Mouse (Mus musculus): Measurements from ENCODE around the gene Rptor. TPM values are rescaled to one million over a fixed set of nuclear protein-coding genes. Genes with fewer than 3 reads are reported as not detected.
A peak's percentile ranks its signal among the peaks of the same experiment; 100 is the strongest.

Rptor gene
- polyA plus RNA-seq, 1 experiment from 2014 or later = 9.8 TPM

DNA sequence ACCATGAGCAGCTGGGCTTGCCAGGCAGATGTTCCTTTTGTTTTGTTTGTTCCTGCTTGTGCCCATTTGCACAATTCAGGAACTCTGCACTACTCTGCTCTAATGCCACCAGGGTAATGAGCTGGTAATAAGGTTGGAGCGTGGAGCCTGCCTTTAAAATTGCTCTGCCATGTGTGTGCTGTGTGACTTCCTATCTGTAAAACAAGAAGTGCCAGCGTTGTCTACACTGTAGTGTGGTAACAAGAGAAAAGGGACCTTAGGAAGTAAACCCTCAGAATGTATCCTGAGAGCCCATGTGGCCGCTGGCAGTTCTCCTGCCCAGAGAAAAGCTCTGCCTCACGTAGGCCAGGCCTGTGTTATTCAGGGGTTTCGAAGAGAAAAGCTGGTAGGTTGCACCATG lies 108.1 kb downstream of the Rptor start:
- Histone ChIP-seq H3K9ac (ENCODE audit: low read depth, low read length) (no peak overlapping the region), H3K36me3 (ENCODE audit: control insufficient read depth, insufficient read depth, low read length) (no peaks in the 10 kb centered on the region), H3K9me3 (replicated peaks; ENCODE audit: control insufficient read depth, low read length) (no peaks in the 10 kb centered on the region), H3K27me3 (ENCODE audit: control insufficient read depth, insufficient read depth, low read length) (no peaks in the 10 kb centered on the region), H3K4me3 (ENCODE audit: low read depth, low read length) (no peak overlapping the region), H3K27ac (ENCODE audit: low read depth, low read length) (no peak overlapping the region), H3K4me2 (no peak overlapping the region), H3K4me1 (ENCODE audit: control insufficient read depth, insufficient read depth, low read length) (peaks cover 24% of the 10 kb centered on the region; the same call in 1 of the 2 replicates)
- no peak for ATAC-seq (replicated peaks; ENCODE audit: insufficient number of reproducible peaks, low FRiP score, low TSS enrichment)
- 88% methylated on average over 5 of the region's 5 CpGs for WGBS (ENCODE audit: insufficient replicate concordance)

DNA sequence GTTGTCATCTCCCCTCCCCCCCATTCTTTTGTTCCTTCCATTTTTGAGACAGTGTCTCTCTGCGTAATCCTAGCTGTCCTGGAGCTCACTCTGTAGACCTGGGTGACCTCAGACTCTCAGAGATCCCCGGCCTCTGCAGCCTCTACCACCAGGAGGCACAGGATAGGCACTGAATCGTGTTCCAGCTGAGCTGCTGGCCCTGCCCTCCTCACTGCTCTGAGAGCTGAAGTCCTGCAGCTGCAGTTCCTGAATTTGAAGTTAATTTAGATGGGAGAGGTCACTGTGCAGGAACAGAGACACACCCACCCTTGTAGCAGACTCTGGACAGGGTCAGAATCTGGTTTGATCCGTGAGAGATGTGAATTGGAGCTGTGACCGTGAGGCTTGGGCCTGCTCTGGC lies 112.7 kb downstream of the Rptor start:
- ATAC-seq (replicated peaks; ENCODE audit: insufficient number of reproducible peaks, low FRiP score, low TSS enrichment) = no peak
- WGBS (ENCODE audit: insufficient replicate concordance) = 64% methylated on average over 5 of the region's 5 CpGs

DNA sequence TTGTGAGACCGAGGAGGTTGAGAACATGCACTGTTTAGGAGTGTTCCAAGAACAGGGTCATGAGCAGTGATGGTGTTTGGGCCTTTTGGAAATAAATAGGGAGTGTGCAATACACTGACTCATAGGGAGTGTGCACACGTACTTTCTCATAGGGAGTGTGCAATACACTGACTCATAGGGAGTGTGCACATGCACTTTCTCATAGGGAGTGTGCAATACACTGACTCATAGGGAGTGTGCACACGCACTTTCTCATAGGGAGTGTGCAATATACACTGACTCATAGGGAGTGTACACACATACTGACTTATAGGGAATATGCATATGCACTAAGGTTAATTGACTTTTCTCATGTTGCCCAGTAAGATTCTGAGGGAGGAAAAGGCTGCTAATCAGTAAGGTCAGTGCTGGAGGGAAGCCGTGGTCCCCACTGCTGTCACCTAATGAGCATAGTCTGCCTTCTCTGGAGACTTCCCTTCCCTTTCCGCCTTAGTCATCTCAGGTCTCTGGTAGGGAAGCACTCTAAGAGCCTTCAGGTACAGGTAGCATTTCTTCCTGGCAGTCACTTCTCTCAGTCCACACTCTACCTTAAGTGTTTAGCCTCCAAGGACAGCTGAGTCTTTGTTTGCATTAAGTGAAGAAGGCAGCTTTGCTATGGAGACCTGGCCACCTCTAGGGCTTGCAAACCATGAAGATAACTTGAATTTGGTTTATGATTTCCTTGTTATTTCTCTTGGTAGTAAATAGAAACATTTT lies 113.3 kb downstream of the Rptor start:
- H3K27ac ChIP-seq (ENCODE audit: low read depth, low read length) = no peak overlapping the region
- H3K9ac ChIP-seq (ENCODE audit: low read depth, low read length) = no peak overlapping the region
- peaks cover 15% of the 10 kb centered on the region; the same call in 1 of the 2 replicates for H3K4me1 ChIP-seq (ENCODE audit: control insufficient read depth, insufficient read depth, low read length)
- no peak overlapping the region for H3K4me2 ChIP-seq
- no peaks in the 10 kb centered on the region for H3K27me3 ChIP-seq (ENCODE audit: control insufficient read depth, insufficient read depth, low read length)
- no peak overlapping the region for H3K4me3 ChIP-seq (ENCODE audit: low read depth, low read length)
- no peaks in the 10 kb centered on the region; the same call in 1 of the 2 replicates for H3K9me3 ChIP-seq (replicated peaks; ENCODE audit: control insufficient read depth, low read length)
- WGBS (ENCODE audit: insufficient replicate concordance) = 88% methylated on average over 5 of the region's 5 CpGs
- no peaks in the 10 kb centered on the region for H3K36me3 ChIP-seq (ENCODE audit: control insufficient read depth, insufficient read depth, low read length)
- no peak for ATAC-seq (replicated peaks; ENCODE audit: insufficient number of reproducible peaks, low FRiP score, low TSS enrichment)

More for the DNA sequence above, 112.7 kb downstream of the Rptor start:
- Histone ChIP-seq H3K27ac (ENCODE audit: low read depth, low read length) (no peak overlapping the region), H3K4me2 (no peak overlapping the region), H3K4me1 (ENCODE audit: control insufficient read depth, insufficient read depth, low read length) (peaks cover 13% of the 10 kb centered on the region; the same call in 1 of the 2 replicates), H3K4me3 (ENCODE audit: low read depth, low read length) (no peak overlapping the region), H3K36me3 (ENCODE audit: control insufficient read depth, insufficient read depth, low read length) (no peaks in the 10 kb centered on the region), H3K27me3 (ENCODE audit: control insufficient read depth, insufficient read depth, low read length) (no peaks in the 10 kb centered on the region), H3K9me3 (replicated peaks; ENCODE audit: control insufficient read depth, low read length) (no peaks in the 10 kb centered on the region; the same call in 1 of the 2 replicates), H3K9ac (ENCODE audit: low read depth, low read length) (no peak overlapping the region)

DNA sequence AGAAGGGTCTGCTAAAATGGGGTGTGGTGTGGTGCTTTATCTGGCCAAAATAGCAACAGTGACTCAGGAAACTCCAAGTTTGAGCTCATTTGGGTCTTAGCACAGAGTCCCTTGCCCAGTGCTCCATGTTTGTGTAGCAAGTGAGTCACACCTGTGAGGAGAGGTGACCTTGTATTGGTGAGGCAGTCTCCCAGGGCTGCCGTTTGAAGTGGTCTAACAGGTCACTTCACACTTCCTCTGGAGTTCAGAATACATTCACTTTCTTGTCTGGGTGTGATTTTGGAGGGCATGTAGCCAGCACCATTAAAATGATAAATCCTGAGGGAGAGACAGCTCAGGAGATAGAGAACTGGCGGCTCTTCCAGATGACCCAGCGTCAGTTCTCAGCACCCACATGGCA lies 115.4 kb downstream of the Rptor start:
- 89% methylated on average over 3 of the region's 3 CpGs for WGBS (ENCODE audit: insufficient replicate concordance)
- Histone ChIP-seq H3K4me2 (no peak overlapping the region), H3K4me3 (ENCODE audit: low read depth, low read length) (no peak overlapping the region), H3K27ac (ENCODE audit: low read depth, low read length) (no peak overlapping the region), H3K4me1 (ENCODE audit: control insufficient read depth, insufficient read depth, low read length) (peaks cover 15% of the 10 kb centered on the region; the same call in 1 of the 2 replicates), H3K27me3 (ENCODE audit: control insufficient read depth, insufficient read depth, low read length) (no peaks in the 10 kb centered on the region), H3K9ac (ENCODE audit: low read depth, low read length) (no peak overlapping the region), H3K9me3 (replicated peaks; ENCODE audit: control insufficient read depth, low read length) (no peaks in the 10 kb centered on the region; the same call in 1 of the 2 replicates), H3K36me3 (ENCODE audit: control insufficient read depth, insufficient read depth, low read length) (no peaks in the 10 kb centered on the region)
- no peak for ATAC-seq (replicated peaks; ENCODE audit: insufficient number of reproducible peaks, low FRiP score, low TSS enrichment)

GRCm38 (mm10) chr11:119720101-119721048 lies 117.7 kb downstream of the Rptor start:
- Histone ChIP-seq H3K9me3 (replicated peaks; ENCODE audit: control insufficient read depth, low read length) (no peaks in the 10 kb centered on the region; the same call in 1 of the 2 replicates), H3K4me1 (ENCODE audit: control insufficient read depth, insufficient read depth, low read length) (peaks cover 9% of the 10 kb centered on the region; the same call in 1 of the 2 replicates), H3K9ac (ENCODE audit: low read depth, low read length) (no peak overlapping the region), H3K4me2 (no peak overlapping the region), H3K27ac (ENCODE audit: low read depth, low read length) (no peak overlapping the region), H3K27me3 (ENCODE audit: control insufficient read depth, insufficient read depth, low read length) (no peaks in the 10 kb centered on the region), H3K36me3 (ENCODE audit: control insufficient read depth, insufficient read depth, low read length) (no peaks in the 10 kb centered on the region), H3K4me3 (ENCODE audit: low read depth, low read length) (no peak overlapping the region)
- WGBS (ENCODE audit: insufficient replicate concordance) = 64% methylated on average over 9 of the region's 9 CpGs
- no peak for ATAC-seq (replicated peaks; ENCODE audit: insufficient number of reproducible peaks, low FRiP score, low TSS enrichment)

GRCm38 (mm10) chr11:119724709-119725108 lies 122.0 kb downstream of the Rptor start:
- H3K9ac ChIP-seq (ENCODE audit: low read depth, low read length) = no peak overlapping the region
- ATAC-seq (replicated peaks; ENCODE audit: insufficient number of reproducible peaks, low FRiP score, low TSS enrichment) = no peak
- H3K27ac ChIP-seq (ENCODE audit: low read depth, low read length) = no peak overlapping the region
- H3K4me2 ChIP-seq = no peak overlapping the region
- WGBS (ENCODE audit: insufficient replicate concordance) = 82% methylated on average over 9 of the region's 9 CpGs
- no peak overlapping the region for H3K4me3 ChIP-seq (ENCODE audit: low read depth, low read length)
- H3K27me3 ChIP-seq (ENCODE audit: control insufficient read depth, insufficient read depth, low read length) = no peaks in the 10 kb centered on the region
- H3K9me3 ChIP-seq (replicated peaks; ENCODE audit: control insufficient read depth, low read length) = no peaks in the 10 kb centered on the region
- H3K4me1 ChIP-seq (ENCODE audit: control insufficient read depth, insufficient read depth, low read length) = peaks cover 14% of the 10 kb centered on the region; the same call in 1 of the 2 replicates
- peaks cover 3% of the 10 kb centered on the region; the same call in 1 of the 2 replicates for H3K36me3 ChIP-seq (ENCODE audit: control insufficient read depth, insufficient read depth, low read length)

DNA sequence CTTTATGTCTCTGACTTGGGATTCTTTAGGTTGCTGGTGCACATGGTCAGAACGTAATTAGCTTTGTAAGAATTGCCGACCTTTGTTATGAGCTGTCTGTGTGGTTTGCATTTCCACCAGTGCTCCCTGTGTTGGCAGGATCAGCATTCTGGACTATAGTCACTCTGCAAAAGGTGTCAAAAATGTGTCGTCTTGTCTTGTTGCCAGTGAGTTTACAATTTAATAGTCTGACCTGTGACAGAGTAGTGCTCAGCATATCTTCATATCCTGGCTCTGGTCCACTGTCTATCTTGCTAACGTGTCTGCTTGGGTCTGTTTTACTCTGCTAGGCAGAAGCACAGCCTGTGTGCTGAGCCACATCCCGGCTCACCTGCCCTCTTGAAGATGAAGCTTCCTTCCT lies 128.7 kb downstream of the Rptor start:
- H3K4me2 ChIP-seq = no peak overlapping the region
- ATAC-seq (replicated peaks; ENCODE audit: insufficient number of reproducible peaks, low FRiP score, low TSS enrichment) = no peak
- H3K27ac ChIP-seq (ENCODE audit: low read depth, low read length) = peak overlapping the region; percentile 2; the same call in 1 of the 2 replicates
- no peak overlapping the region for H3K9ac ChIP-seq (ENCODE audit: low read depth, low read length)
- no peak overlapping the region for H3K4me3 ChIP-seq (ENCODE audit: low read depth, low read length)
- no peaks in the 10 kb centered on the region for H3K27me3 ChIP-seq (ENCODE audit: control insufficient read depth, insufficient read depth, low read length)
- 57% methylated on average over 5 of the region's 5 CpGs for WGBS (ENCODE audit: insufficient replicate concordance)
- peaks cover 43% of the 10 kb centered on the region for H3K4me1 ChIP-seq (ENCODE audit: control insufficient read depth, insufficient read depth, low read length)
- no peaks in the 10 kb centered on the region for H3K36me3 ChIP-seq (ENCODE audit: control insufficient read depth, insufficient read depth, low read length)
- no peaks in the 10 kb centered on the region for H3K9me3 ChIP-seq (replicated peaks; ENCODE audit: control insufficient read depth, low read length)

- Histone ChIP-seq H3K9me3 (replicated peaks; ENCODE audit: control insufficient read depth, low read length) (no peaks in the 10 kb centered on the region), H3K27me3 (ENCODE audit: control insufficient read depth, insufficient read depth, low read length) (no peaks in the 10 kb centered on the region), H3K27ac (ENCODE audit: low read depth, low read length) (peak overlapping the region; percentile 73), H3K4me3 (ENCODE audit: low read depth, low read length) (no peak overlapping the region), H3K4me1 (ENCODE audit: control insufficient read depth, insufficient read depth, low read length) (peaks cover 47% of the 10 kb centered on the region), H3K4me2 (peak overlapping the region; percentile 23), H3K9ac (ENCODE audit: low read depth, low read length) (no peak overlapping the region), H3K36me3 (ENCODE audit: control insufficient read depth, insufficient read depth, low read length) (no peaks in the 10 kb centered on the region)
- 32% methylated on average over 1 of the region's 1 CpGs for WGBS (ENCODE audit: insufficient replicate concordance)
- ATAC-seq (replicated peaks; ENCODE audit: insufficient number of reproducible peaks, low FRiP score, low TSS enrichment) = peak; percentile 52; the same call in 1 of the 2 replicates
Measured at GRCm38 (mm10) chr11:119732362-119732761, 129.7 kb downstream of the Rptor start.
